Mouse (Mus musculus): ENCODE data around the gene Farp1.

DNA sequence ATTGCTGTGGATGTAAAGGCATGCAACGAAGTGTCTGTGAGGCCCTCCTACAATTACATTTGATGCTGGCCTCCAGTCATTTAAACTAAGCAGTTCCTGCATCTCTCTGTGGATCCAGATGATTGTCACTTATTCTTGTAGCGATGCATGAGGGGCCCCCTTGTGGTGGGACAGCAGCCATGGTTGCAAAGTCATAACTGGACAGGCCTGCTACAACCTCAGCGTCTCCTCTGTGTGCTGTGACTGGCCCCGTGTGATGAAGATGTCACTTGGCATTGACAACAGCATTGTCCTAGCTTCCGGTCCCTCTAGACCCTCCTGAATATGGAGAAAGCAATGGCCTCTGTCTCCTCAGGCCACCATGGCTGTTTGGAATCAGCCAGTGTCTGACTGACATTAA lies 185.7 kb downstream of the Farp1 start:
- TF ChIP-seq CTCF (IDR thresholded peaks at IDR 0.05; ENCODE audit: low read depth, low read length) (no peak), POLR2AphosphoS5 (IDR thresholded peaks at IDR 0.05; ENCODE audit: insufficient replicate concordance, low read depth, low read length) (no peak)

Measured in G1E (cell line).